Mouse (Mus musculus) midbrain, postnatal 0 days (tissue): ENCODE data around the gene Dgkg. TPM values are rescaled to one million over a fixed set of nuclear protein-coding genes. Genes with fewer than 3 reads are reported as not detected.

ENCODE experiments used
- ATAC-seq: fragments of 200-750 bp; cut with Nextera tagmentation; 2 replicates; pipeline ENCODE4 v1.8.0; 2017; ENCODE audit warnings: moderate number of reproducible peaks, mild to moderate bottlenecking, moderate TSS enrichment, moderate library complexity; ENCODE audit not compliant: low FRiP score
- DNase-seq: peaks from one replicate; pipeline ENCODE4 v3.0.0-alpha.2; 2015; ENCODE audit warnings: low spot score
- H3K27ac ChIP-seq: fragments of 300-500 bp; sonication (generic); 2 replicates; pipeline ENCODE4 v1.5.1; 2014; ENCODE audit warnings: low read depth, mild to moderate bottlenecking, low read length, mixed read lengths
- H3K27me3 ChIP-seq: fragments of 300-500 bp; sonication (generic); 2 replicates; pipeline ENCODE4 v1.6.1; 2014; ENCODE audit warnings: low read length, control low read depth, mixed read lengths; ENCODE audit not compliant: insufficient read depth
- H3K36me3 ChIP-seq: fragments of 300-500 bp; sonication (generic); 2 replicates; pipeline ENCODE4 v1.6.1; 2014; ENCODE audit warnings: low read length, control low read depth, mixed read lengths; ENCODE audit not compliant: insufficient read depth
- H3K4me1 ChIP-seq: fragments of 300-500 bp; sonication (generic); 2 replicates; pipeline ENCODE4 v1.6.1; 2014; ENCODE audit warnings: mild to moderate bottlenecking, control low read depth, antibody characterized with exemption, low read length, mixed read lengths; ENCODE audit not compliant: insufficient read depth
- H3K4me2 ChIP-seq: fragments of 300-500 bp; sonication (generic); 2 replicates; pipeline ENCODE4 v1.6.1; 2014; ENCODE audit warnings: low read depth, mild to moderate bottlenecking, low read length, mixed read lengths; ENCODE audit not compliant: poor library complexity, severe bottlenecking
- H3K4me3 ChIP-seq: fragments of 300-500 bp; sonication (generic); 2 replicates; pipeline ENCODE4 v1.5.1; 2014; ENCODE audit warnings: low read depth, mild to moderate bottlenecking, low read length, moderate library complexity
- H3K9ac ChIP-seq: fragments of 300-500 bp; sonication (generic); replicated peaks from 2 replicates; pipeline ENCODE4 v1.6.1; 2014; ENCODE audit warnings: mild to moderate bottlenecking, low read length, moderate library complexity, mixed read lengths; ENCODE audit not compliant: poor library complexity, severe bottlenecking
- H3K9me3 ChIP-seq: fragments of 300-500 bp; sonication (generic); 2 replicates; pipeline ENCODE4 v1.6.1; 2016; ENCODE audit warnings: low read length, control low read depth
- CTCF ChIP-seq: IDR thresholded peaks from 2 replicates; pipeline ENCODE4 v1.5.1; 2016; ENCODE audit warnings: antibody characterized with exemption, mild to moderate bottlenecking
- WGBS: fragments of 180-500 bp; shearing (Covaris S2); extraction: QIAGEN DNeasy Blood & Tissue Kit; methylation state at CpG from one replicate; pipeline ENCODE4 v1.1.7; 2014; 5-methylcytosine and 5-hydroxymethylcytosine counted together
- polyA plus RNA-seq: library from polyadenylated mRNA; unstranded; fragments of >200 nt; fragmentation: Nextera tagmentation; extraction: Ambion mirVana; gene quantifications from 2 replicates; pipeline ENCODE4 v1.2.1, GENCODE M21; 2015
- total RNA-seq: library from RNA; depleted of rRNA; stranded (reverse); fragments of >200 nt; gene quantifications from 2 replicates; pipeline ENCODE4 v1.2.3, GENCODE M21; 2014

Gene Dgkg
- total and polyA plus RNA-seq, 2 experiments from 2014 or later: 5.5 to 8.2 TPM

DNA sequence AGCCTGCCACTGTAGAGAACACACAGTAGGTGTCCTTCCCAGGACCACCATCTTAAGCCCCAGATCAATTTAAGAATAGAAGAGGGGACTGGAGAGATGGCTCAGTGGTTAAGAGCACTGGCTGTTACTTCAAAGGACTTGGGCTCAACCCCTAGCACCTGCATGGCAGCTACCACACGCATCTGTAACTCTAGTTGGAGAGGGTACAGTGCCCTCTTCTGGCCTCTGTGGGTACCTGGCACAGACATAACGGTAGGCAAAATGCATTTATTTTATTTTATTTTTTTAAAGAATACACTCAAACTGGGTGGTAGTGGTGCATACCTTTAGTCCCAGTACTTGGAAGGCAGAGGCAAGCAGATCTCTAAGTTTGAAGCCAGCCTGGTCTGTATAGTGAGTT is 102.0 kb downstream of the Dgkg start:
- DNase-seq (no peak), ATAC-seq (no peak)
- no peaks in the 10 kb centered on the region for H3K9me3 ChIP-seq
- TF ChIP-seq CTCF: peak; percentile 37
- no peaks in the 10 kb centered on the region for H3K4me1 ChIP-seq
- H3K27ac ChIP-seq: no peak overlapping the region
- H3K4me3 ChIP-seq: no peak overlapping the region
- WGBS: 30% methylated on average over 2 of the region's 2 CpGs
- no peaks in the 10 kb centered on the region for H3K36me3 ChIP-seq
- H3K27me3 ChIP-seq: peaks cover 4% of the 10 kb centered on the region
- no peak overlapping the region for H3K9ac ChIP-seq
- no peak overlapping the region for H3K4me2 ChIP-seq

DNA sequence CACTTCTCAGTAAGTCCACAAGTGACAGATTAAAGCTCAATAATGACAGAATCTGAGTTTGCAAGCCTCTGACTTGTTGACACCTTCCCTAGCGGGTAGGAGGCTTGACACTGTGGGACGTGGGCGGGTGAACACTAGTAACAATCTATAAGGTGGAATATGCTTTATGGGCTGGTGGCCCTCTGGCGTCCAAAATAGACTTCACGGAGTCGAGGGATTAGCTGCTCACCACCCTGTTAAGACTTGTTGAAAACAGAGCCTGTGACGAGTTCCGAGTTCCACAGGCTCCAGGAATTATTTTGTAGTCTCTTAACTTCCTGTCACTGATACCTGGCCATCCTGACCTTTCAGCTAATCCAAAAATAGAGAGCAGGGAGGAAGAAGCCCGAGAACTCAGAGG is 104.7 kb downstream of the Dgkg start:
- Histone ChIP-seq H3K9ac (no peak overlapping the region), H3K4me3 (no peak overlapping the region), H3K9me3 (no peaks in the 10 kb centered on the region), H3K4me2 (no peak overlapping the region), H3K4me1 (no peaks in the 10 kb centered on the region), H3K27me3 (no peaks in the 10 kb centered on the region; the same call in 1 of the 2 replicates), H3K27ac (no peak overlapping the region), H3K36me3 (no peaks in the 10 kb centered on the region)
- no peak for ATAC-seq
- TF ChIP-seq CTCF: peak; percentile 40
- WGBS: 59% methylated on average over 9 of the region's 9 CpGs
- DNase-seq: no peak

DNA sequence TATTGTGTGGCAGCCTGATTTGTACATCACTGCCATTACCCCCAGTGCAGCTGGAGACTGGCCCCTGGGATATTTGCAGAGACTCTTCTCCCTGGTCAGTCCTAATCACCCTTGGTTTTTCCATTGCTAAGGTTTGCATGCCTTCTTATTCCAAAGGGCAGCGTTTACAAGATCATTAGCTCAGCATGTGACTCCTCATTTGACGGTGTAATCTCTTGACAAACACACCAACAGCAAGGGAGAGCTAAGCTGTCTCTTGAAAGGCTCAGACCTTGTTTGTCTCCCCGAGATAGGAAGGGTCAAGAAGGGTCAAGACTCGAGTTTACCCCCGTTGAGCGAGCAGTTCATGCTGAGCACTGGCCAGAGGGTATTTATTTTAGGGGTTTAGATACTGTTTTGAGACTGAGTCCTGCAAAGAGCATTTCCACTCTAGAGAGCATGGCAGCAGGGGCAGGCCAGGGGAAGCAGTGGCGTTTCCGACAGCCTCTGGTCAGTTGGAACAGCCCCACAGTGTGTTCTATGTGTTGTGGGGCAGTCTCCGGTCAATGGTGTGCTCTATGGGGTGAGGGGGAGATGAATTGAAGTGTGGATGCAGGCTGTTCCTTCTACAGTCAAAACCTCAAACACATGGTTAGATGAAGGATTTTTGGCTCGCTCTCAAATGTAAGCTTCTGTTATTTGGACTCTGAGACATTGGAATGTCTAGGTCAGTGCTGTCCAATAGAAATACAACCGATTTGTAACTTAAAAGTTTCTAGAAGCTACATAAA is 105.6 kb downstream of the Dgkg start:
- H3K9ac ChIP-seq: no peak overlapping the region
- H3K9me3 ChIP-seq: no peaks in the 10 kb centered on the region
- WGBS: 24% methylated on average over 11 of the region's 11 CpGs
- H3K4me1 ChIP-seq: no peaks in the 10 kb centered on the region
- no peak for TF ChIP-seq CTCF
- ATAC-seq (no peak), DNase-seq (no peak)
- no peaks in the 10 kb centered on the region; the same call in 1 of the 2 replicates for H3K27me3 ChIP-seq
- no peak overlapping the region for H3K4me3 ChIP-seq
- no peak overlapping the region for H3K27ac ChIP-seq
- no peaks in the 10 kb centered on the region for H3K36me3 ChIP-seq
- H3K4me2 ChIP-seq: no peak overlapping the region

DNA sequence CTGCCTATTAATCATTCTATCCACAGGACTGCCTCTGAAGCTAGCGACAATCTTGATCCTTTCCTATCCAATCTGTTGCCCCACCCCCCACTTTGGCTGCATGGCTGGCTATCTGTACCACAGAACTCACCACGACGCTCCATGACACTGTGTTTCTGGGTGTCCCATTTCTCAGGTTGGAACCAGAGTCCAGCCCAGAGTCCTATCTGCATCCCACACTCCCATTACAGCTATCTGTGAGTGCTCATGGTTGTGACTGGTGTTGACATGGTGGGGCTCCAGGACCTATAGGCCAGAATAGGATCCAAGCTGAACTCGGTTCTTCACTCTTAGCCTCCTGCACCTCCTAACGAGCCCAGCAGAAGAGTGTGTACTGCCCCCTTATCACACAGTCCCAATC is 107.7 kb downstream of the Dgkg start:
- Histone ChIP-seq H3K9me3 (no peaks in the 10 kb centered on the region), H3K4me1 (peaks cover 7% of the 10 kb centered on the region; the same call in 1 of the 2 replicates), H3K9ac (no peak overlapping the region), H3K4me2 (no peak overlapping the region), H3K27me3 (no peaks in the 10 kb centered on the region; the same call in 1 of the 2 replicates), H3K27ac (no peak overlapping the region), H3K4me3 (no peak overlapping the region), H3K36me3 (no peaks in the 10 kb centered on the region)
- DNase-seq: no peak
- no peak for TF ChIP-seq CTCF
- WGBS: 78% methylated on average over 5 of the region's 5 CpGs
- no peak for ATAC-seq

DNA sequence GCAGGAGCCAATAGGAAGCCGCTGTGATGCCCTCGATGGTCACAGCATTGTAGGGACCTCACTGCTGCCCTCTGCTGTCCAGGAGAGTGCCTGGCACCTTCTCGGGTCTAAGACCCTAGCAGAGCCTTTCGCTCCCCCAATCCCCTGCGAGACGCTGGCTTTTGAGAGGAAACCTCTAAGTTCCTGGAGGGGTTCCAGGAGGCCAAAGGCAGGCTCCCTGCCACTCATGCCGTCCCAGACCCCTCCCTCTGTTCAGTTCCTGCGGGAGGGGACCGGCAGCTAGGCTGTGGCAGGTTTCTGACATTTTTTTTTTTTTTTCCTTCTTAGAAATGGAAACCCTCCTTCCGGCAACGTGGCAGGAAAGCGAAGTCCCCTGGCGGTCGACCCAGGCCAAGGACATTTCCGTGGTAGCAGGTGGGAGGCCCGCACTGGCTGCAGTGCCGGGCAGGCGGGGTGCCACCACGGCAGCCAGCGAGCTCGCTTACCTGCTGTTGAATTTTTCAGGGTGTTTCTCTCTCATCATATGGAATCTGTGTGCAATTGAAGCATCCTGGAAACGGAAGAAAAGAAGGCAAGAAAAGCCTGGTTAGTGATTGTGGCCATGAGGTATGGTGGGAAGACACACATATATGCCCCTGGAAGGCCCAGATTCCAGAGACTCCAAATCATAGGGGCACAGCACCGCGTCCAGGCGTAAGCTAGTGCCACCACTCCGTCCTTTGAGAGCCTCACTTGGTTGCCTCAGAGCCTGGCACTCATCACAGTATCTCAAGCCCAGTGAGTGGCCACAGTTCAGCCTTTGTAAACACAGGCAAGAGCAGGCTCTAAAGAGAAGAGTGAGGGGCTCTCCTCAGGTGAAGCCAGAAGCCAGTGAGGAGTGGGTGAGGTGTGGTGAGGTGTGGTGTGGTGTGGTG is 108.6 kb downstream of the Dgkg start:
- no peaks in the 10 kb centered on the region for H3K36me3 ChIP-seq
- H3K4me2 ChIP-seq: peak overlapping the region; percentile 54
- peak; percentile 90 for ATAC-seq
- H3K9ac ChIP-seq: peak overlapping the region; percentile 46; the same call in 1 of the 2 replicates
- WGBS: 7% methylated on average over 25 of the region's 26 CpGs
- no peaks in the 10 kb centered on the region; the same call in 1 of the 2 replicates for H3K27me3 ChIP-seq
- no peaks in the 10 kb centered on the region for H3K9me3 ChIP-seq
- peak overlapping the region; percentile 26 for H3K4me3 ChIP-seq
- peak overlapping the region; percentile 13; the same call in 1 of the 2 replicates for H3K27ac ChIP-seq
- peaks cover 7% of the 10 kb centered on the region; the same call in 1 of the 2 replicates for H3K4me1 ChIP-seq
- DNase-seq: peak; percentile 94
- TF ChIP-seq CTCF: peak; percentile 84
